Mouse (Mus musculus) hindbrain, embryonic 14.5 days (tissue): ENCODE measurements at regions not wholly inside any gene's neighbourhood (a gene's known extent, or its start where the extent isn't known, plus 50 kb on each side); places are given as distances from the start of the nearest gene placed in this dataset.

Source experiments
- ATAC-seq: fragments of 200-750 bp; cut with Nextera tagmentation; 2 replicates; pipeline ENCODE4 v1.8.0; 2017; ENCODE audit warnings: moderate number of reproducible peaks, mild to moderate bottlenecking, moderate TSS enrichment, moderate library complexity; ENCODE audit not compliant: low FRiP score
- DNase-seq: peaks from one replicate; pipeline ENCODE4 v3.0.0-alpha.2; 2015; ENCODE audit warnings: low spot score
- H3K27ac ChIP-seq: fragments of 300-500 bp; sonication (generic); 2 replicates; pipeline ENCODE4 v1.5.1; 2014; ENCODE audit warnings: mild to moderate bottlenecking, moderate library complexity
- H3K27me3 ChIP-seq: fragments of 300-500 bp; sonication (generic); 2 replicates; pipeline ENCODE4 v1.6.1; 2014; ENCODE audit warnings: mild to moderate bottlenecking, low read length, mixed read lengths; ENCODE audit not compliant: control insufficient read depth, insufficient read depth
- H3K36me3 ChIP-seq: fragments of 300-500 bp; sonication (generic); replicated peaks from 2 replicates; pipeline ENCODE4 v1.6.1; 2014; ENCODE audit not compliant: control insufficient read depth, insufficient read depth
- H3K4me1 ChIP-seq: fragments of 300-500 bp; sonication (generic); replicated peaks from 2 replicates; pipeline ENCODE4 v1.6.1; 2014; ENCODE audit warnings: antibody characterized with exemption, low read length, mixed read lengths; ENCODE audit not compliant: control insufficient read depth, insufficient read depth
- H3K4me2 ChIP-seq: fragments of 300-500 bp; sonication (generic); replicated peaks from 2 replicates; pipeline ENCODE4 v1.6.1; 2014; ENCODE audit warnings: mild to moderate bottlenecking, moderate library complexity
- H3K4me3 ChIP-seq: fragments of 300-500 bp; sonication (generic); replicated peaks from 2 replicates; pipeline ENCODE4 v1.5.1; 2014; ENCODE audit warnings: mild to moderate bottlenecking, low read length
- H3K9ac ChIP-seq: fragments of 300-500 bp; sonication (generic); 2 replicates; pipeline ENCODE4 v1.6.1; 2014
- H3K9me3 ChIP-seq: fragments of 300-500 bp; sonication (generic); 2 replicates; pipeline ENCODE4 v1.6.1; 2016; ENCODE audit warnings: low read length; ENCODE audit not compliant: control insufficient read depth
- WGBS: fragments of 180-500 bp; shearing (Covaris S2); extraction: QIAGEN DNeasy Blood & Tissue Kit; methylation state at CpG from one replicate; pipeline ENCODE4 v1.1.7; 2014; 5-methylcytosine and 5-hydroxymethylcytosine counted together

- H3K9ac ChIP-seq: peak overlapping the region; percentile 37
- no peaks in the 10 kb centered on the region for H3K36me3 ChIP-seq
- peak overlapping the region; percentile 2 for H3K4me2 ChIP-seq
- peak; percentile 86 for DNase-seq
- H3K4me1 ChIP-seq: peaks cover 31% of the 10 kb centered on the region
- peak overlapping the region; percentile 95 for H3K27ac ChIP-seq
- ATAC-seq: peak; percentile 87
- H3K27me3 ChIP-seq: no peaks in the 10 kb centered on the region
- WGBS: 11% methylated on average over 17 of the region's 17 CpGs
- no peak overlapping the region for H3K4me3 ChIP-seq
- no peaks in the 10 kb centered on the region for H3K9me3 ChIP-seq
These were observed 355.0 kb downstream of the Rps24 start for GRCm38 (mm10) chr14:24841715-24842496.

- no peaks in the 10 kb centered on the region for H3K9me3 ChIP-seq
- no peak overlapping the region for H3K4me3 ChIP-seq
- ATAC-seq: no peak
- no peaks in the 10 kb centered on the region for H3K27me3 ChIP-seq
- WGBS: 78% methylated on average over 4 of the region's 4 CpGs
- peaks cover 31% of the 10 kb centered on the region for H3K4me1 ChIP-seq
- no peak for DNase-seq
- H3K36me3 ChIP-seq: no peaks in the 10 kb centered on the region
- H3K4me2 ChIP-seq: no peak overlapping the region
- H3K9ac ChIP-seq: no peak overlapping the region
- H3K27ac ChIP-seq: 0 out of 2 replicates have a peak overlapping the region, but pooled peaks have one; percentile 95
These were observed 356.7 kb downstream of the Rps24 start for GRCm38 (mm10) chr14:24843626-24844025.

DNA sequence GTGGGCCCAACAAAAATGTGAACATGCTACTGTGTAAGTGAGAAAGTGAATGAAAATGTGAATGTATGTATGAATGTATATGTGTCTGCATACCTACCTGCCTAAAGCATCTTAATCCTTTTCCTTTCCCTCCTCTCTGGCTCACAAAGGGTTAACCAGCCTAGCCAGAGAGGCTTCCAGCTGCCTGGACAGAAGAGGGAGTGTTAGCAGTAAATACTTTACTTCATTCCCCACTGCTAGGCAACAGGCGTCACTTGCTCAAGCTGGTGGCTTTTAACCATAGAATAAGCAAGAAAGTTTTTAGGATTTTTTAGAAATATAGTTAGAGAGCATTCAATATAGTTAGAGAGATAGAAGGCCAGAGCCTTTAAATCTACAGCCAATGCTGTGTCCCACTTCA, 363.6 kb downstream of the Rps24 start:
- no peaks in the 10 kb centered on the region for H3K9me3 ChIP-seq
- H3K4me1 ChIP-seq: no peaks in the 10 kb centered on the region
- no peak overlapping the region for H3K9ac ChIP-seq
- WGBS: 3% methylated on average over 1 of the region's 1 CpGs
- ATAC-seq: no peak
- no peaks in the 10 kb centered on the region for H3K36me3 ChIP-seq
- H3K4me2 ChIP-seq: no peak overlapping the region
- DNase-seq: no peak
- H3K4me3 ChIP-seq: no peak overlapping the region
- no peaks in the 10 kb centered on the region for H3K27me3 ChIP-seq
- H3K27ac ChIP-seq: no peak overlapping the region

DNA sequence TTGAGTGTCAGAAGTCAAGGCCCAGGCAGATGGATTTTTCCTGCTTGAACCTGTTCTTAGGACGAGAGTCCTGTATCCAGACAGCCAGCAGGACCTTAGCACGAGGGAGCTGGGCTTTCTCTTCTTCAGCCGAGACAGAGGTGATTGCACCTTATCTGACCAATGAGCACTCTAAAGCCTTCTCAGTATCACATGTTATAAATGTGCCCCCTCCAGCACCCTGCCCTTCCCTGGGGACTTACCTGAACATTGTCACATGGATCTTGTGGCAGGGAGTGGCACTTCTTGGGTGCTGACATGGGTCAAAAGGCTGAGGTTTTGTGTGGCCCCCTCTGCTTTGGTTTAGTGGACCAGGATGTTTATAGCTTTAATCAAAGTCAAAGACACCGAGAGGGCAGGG, 367.5 kb downstream of the Rps24 start:
- H3K36me3 ChIP-seq: no peaks in the 10 kb centered on the region
- no peak for DNase-seq
- no peaks in the 10 kb centered on the region for H3K27me3 ChIP-seq
- H3K4me1 ChIP-seq: no peaks in the 10 kb centered on the region
- no peak for ATAC-seq
- no peak overlapping the region for H3K9ac ChIP-seq
- no peak overlapping the region for H3K4me2 ChIP-seq
- WGBS: 76% methylated on average over 4 of the region's 4 CpGs
- H3K27ac ChIP-seq: no peak overlapping the region
- no peak overlapping the region for H3K4me3 ChIP-seq
- no peaks in the 10 kb centered on the region for H3K9me3 ChIP-seq

GRCm38 (mm10) chr14:24862171-24862570, 375.2 kb downstream of the Rps24 start:
- WGBS: 80% methylated on average over 8 of the region's 8 CpGs
- ATAC-seq: no peak
- no peaks in the 10 kb centered on the region for H3K9me3 ChIP-seq

GRCm38 (mm10) chr14:24862661-24863060, 375.7 kb downstream of the Rps24 start:
- Histone ChIP-seq H3K4me3 (no peak overlapping the region), H3K27ac (no peak overlapping the region), H3K9me3 (no peaks in the 10 kb centered on the region), H3K36me3 (no peaks in the 10 kb centered on the region), H3K9ac (no peak overlapping the region), H3K4me1 (no peaks in the 10 kb centered on the region; the same call in 1 of the 2 replicates), H3K27me3 (no peaks in the 10 kb centered on the region), H3K4me2 (no peak overlapping the region)
- ATAC-seq: no peak
- 79% methylated on average over 5 of the region's 7 CpGs for WGBS
- no peak for DNase-seq

More at GRCm38 (mm10) chr14:24862171-24862570, 375.2 kb downstream of the Rps24 start:
- Histone ChIP-seq H3K9ac (no peak overlapping the region), H3K27me3 (no peaks in the 10 kb centered on the region), H3K4me2 (no peak overlapping the region), H3K4me3 (no peak overlapping the region), H3K27ac (no peak overlapping the region), H3K4me1 (no peaks in the 10 kb centered on the region; the same call in 1 of the 2 replicates), H3K36me3 (no peaks in the 10 kb centered on the region)
- DNase-seq: no peak

- H3K4me2 ChIP-seq: no peak overlapping the region
- no peak for ATAC-seq
- H3K4me1 ChIP-seq: no peaks in the 10 kb centered on the region; the same call in 1 of the 2 replicates
- H3K27ac ChIP-seq: no peak overlapping the region
- H3K9ac ChIP-seq: no peak overlapping the region
- DNase-seq: no peak
- H3K27me3 ChIP-seq: no peaks in the 10 kb centered on the region
- no peaks in the 10 kb centered on the region for H3K9me3 ChIP-seq
- WGBS: 67% methylated on average over 8 of the region's 8 CpGs
- H3K36me3 ChIP-seq: no peaks in the 10 kb centered on the region
- H3K4me3 ChIP-seq: no peak overlapping the region
These were observed 376.2 kb downstream of the Rps24 start for GRCm38 (mm10) chr14:24863116-24863515.

DNA sequence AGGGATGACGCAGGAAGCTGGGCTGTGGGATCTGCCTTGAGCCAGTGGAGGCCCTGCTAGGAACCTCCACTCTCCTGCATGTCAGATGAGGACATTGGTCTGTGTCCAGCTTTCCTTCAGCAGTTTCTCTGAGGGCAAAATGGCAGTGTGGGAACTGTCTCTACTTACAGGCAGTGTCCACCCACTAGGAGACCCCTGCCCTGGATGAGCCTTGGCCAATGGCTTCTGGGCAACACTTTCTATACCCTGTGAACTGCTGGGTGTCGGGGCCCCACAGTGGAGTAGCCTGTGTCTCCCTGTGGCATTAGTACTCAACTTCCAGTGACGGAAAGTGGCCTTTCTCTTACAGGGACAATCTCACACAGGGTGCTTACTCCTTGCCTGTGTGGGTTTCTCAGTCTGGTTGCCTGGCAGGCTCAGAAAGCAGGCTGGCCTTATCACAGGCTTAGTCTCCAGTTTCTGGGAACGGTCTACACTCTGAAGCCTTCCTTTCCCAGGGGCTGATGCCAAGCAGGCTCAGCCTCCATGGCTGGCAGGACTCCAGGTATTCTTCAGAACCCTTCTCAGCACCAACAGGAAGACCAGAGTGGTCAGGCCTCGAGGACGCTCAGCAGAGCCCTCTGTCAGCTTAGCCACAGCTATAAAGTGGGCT, 378.8 kb downstream of the Rps24 start:
- no peak overlapping the region for H3K9ac ChIP-seq
- no peak overlapping the region for H3K27ac ChIP-seq
- H3K27me3 ChIP-seq: no peaks in the 10 kb centered on the region
- 80% methylated on average over 6 of the region's 6 CpGs for WGBS
- H3K4me3 ChIP-seq: no peak overlapping the region
- DNase-seq (no peak), ATAC-seq (0 out of 2 replicates have a peak, but pooled peaks have one; percentile 11)
- no peaks in the 10 kb centered on the region; the same call in 1 of the 2 replicates for H3K4me1 ChIP-seq
- H3K9me3 ChIP-seq: no peaks in the 10 kb centered on the region
- no peak overlapping the region for H3K4me2 ChIP-seq
- no peaks in the 10 kb centered on the region for H3K36me3 ChIP-seq

- Histone ChIP-seq H3K4me3 (no peak overlapping the region), H3K4me1 (no peaks in the 10 kb centered on the region; the same call in 1 of the 2 replicates), H3K9ac (no peak overlapping the region), H3K36me3 (no peaks in the 10 kb centered on the region), H3K9me3 (no peaks in the 10 kb centered on the region), H3K27me3 (no peaks in the 10 kb centered on the region), H3K4me2 (no peak overlapping the region), H3K27ac (no peak overlapping the region)
- DNase-seq (no peak), ATAC-seq (no peak)
- WGBS: 96% methylated on average over 6 of the region's 6 CpGs
These were observed 380.9 kb downstream of the Rps24 start for GRCm38 (mm10) chr14:24867816-24868215.
